Mouse (Mus musculus) kidney, postnatal 10 days (tissue): Measurements from ENCODE around the gene Tmem143.
"Not testable (repeated sequence)": the region's sequence is repeated elsewhere in the genome, so short reads cannot be mapped to it uniquely, and the experiment has no call there.

ENCODE experiments used
- DNase-seq: peaks from one replicate; pipeline ENCODE4 v3.0.0; 2021; ENCODE audit warnings: mixed read lengths

Gene Tmem143

DNA sequence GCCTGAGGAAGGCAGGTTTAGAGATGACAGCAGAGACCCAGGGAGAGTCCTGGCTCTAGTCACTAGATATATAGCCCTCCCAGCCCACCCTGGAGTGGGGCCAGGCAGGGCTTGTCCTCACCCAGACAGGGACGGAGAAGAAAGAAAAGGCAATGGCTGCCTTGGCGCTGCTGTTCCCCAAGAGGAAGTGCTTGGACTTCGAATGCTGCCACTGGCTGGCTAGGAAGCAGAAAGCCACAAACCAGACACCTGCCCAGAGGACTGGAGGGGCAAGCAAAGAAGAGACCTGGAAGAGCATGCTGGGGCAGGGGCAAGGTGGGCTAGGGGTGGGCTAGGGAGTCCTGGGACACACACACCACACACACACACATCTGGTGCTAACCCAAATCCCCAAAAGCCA is 9.5 kb upstream of the Tmem143 start:
- no peak for DNase-seq

DNA sequence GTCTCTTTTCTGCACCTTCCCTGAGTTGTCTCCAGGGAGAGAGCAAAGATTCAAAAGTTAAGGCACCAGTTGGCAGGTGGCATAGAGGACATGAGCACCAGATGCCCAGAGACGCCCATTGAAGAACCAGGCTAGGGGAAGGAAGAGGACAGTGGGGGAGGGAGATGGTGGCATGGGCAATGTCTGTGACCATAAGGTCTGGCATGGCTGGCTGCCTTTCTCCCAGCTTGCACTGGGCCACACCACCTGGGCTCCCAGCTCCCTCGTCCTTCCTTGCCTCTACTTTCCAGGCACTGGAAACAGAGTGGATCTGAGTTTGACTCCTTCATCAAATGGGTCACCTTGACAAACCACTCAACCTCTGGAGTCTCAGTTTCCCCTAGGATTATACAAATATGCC is 4.1 kb upstream of the Tmem143 start:
- no peak for DNase-seq

DNA sequence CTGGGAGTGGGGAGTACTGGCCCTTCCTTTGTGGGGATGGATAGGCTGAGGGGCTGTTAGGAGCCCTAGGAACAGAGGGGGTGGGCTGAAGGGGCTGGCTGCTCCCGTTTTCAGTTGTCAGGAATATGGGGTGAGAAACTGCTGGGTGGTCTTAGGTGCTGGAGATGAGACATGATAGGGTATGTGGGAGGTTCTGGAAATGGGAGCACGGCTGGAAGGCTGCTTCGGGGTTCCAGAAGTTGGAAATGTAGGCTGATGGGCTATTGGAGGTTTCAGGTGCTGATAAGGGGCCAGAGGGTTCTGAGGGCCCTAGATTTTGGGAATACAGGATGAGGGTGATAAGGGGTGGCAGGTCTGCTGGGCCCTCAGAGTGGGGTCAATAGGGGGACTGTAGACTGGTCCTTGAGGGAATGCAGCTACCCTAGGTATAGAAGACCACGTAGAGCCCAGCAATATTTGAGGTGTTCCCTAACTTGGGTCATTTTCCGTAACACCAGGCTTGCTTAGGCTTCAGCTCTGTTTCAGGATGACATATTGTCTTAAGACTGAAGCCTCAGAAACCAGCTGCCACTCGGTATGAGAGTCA is 717 bp upstream of the Tmem143 start:
- DNase-seq = no peak

DNA sequence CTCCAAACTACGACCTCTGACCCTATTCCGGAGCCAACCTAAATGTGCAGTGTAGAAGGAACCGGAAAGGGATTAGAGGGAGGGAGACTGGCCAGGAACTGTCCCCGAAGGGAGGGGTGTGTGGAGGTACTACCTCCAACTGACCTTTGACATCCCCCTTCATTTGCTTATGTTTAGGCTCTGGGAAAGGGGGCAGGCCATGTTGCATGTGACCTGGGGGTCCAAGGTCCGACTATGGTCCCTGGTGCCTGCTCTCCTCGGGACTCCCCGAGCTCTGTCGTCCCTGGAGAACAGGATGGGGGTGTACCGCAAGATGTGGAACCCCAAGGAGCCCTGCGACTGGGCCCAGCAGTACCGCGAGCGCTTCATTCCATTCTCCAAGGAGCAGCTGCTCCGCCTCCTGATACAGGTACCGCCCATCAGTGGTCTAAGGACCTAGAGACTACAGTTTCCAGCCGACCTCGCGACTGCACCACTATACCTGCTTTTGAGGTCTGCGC is 567 bp downstream of the Tmem143 start:
- peak; percentile 77 for DNase-seq

DNA sequence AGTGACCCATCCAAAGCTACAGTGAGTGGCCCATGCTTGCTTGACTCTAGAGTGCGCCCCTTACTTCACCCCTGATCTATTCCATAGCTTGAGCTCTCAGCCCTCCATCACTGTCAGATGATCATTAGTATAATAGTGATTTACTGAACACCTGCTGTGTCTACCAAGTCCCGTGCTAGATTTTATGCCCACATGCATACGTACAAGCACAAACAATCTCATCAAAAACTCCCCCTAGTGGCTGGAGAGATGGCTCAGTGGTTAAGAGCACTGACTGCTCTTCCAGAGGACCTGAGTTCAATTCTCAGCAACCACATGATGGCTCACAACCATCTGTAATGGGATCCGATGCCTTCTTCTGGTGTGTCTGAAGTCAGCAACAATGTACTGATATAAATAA is 1.4 kb downstream of the Tmem143 start:
- DNase-seq = not testable (repeated sequence)

DNA sequence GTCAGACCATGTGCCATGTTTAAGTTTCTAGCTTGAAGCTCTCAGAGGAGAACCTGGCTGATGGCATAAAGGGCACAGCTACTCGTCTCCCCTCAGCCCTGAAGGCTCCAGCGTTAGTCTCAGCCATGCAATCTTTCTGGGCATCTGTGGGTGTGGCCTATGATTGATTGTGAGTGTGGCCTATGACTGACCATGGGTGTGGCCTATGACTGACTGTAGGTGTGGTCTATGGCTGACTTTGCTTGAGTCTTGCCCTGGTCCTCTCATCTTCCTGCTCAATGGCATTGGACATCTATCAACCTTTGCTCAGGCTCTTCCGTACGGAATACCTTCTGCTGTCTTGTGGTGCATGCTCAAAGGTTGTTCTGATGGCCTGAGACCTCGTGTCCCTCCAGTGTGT is 4.8 kb downstream of the Tmem143 start:
- peak; percentile 42 for DNase-seq

DNA sequence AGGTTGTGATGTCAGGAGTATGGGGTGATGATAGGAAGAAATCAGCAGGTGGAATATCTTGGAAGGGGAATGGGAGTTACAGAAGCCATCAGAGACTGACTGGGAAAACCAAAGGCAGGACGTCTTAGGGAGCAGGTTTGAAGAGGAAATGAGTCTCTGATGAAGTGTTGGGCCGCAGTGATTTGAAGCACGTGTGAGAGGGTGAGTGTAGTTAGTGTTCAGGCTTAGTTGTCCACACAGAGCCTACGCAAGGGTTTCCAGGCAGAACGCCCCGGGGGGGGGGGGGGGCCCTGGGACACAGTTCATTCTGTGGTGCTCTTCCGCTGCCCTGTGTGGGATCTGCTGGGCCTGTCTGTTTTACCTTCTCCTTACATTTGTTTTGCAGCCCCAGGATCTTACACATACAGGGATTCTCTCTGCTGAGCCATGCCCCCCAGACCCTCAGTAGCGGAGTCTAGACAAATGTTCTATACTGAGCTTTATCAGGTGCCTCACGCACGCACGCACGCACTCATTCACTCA is 5.8 kb downstream of the Tmem143 start:
- no peak for DNase-seq

DNA sequence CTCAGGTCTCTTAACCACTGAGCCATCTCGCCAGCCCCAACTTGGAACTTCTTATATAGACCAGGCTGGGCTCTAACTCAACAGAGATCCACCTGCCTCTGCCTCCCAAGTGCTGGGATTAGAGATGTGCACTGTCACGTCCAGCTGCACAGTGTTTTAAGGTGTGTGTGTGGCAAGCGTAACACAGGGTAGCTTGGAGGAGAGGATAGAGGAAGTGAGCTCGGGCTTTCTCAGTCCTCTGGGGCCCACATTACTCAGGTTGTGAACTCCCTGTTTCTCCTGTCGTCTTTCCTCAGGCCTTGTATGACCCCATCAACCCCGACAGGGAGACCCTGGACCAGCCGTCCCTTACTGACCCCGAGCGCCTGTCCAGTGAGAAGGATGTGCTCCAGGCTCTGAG is 9.9 kb downstream of the Tmem143 start:
- DNase-seq = no peak

DNA sequence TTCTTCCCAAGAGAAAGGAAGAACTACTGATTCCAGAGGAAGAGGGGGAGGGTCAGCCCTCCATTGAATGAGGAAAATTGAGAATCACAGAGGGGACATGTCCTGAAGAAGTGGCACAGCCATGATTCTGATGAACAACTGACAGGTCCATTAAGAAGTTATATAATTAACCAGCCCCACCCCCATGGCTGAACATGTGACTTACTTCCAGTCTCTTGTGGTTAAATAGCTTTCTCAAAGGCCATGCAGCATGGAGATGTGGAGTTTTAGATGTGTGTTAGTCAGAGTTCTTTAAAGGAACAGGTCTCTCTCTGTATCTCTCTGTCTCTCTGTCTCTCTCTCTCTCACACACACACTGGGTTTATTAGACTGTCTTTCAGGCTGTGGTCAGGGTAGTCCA is 11.6 kb downstream of the Tmem143 start:
- no peak for DNase-seq

DNA sequence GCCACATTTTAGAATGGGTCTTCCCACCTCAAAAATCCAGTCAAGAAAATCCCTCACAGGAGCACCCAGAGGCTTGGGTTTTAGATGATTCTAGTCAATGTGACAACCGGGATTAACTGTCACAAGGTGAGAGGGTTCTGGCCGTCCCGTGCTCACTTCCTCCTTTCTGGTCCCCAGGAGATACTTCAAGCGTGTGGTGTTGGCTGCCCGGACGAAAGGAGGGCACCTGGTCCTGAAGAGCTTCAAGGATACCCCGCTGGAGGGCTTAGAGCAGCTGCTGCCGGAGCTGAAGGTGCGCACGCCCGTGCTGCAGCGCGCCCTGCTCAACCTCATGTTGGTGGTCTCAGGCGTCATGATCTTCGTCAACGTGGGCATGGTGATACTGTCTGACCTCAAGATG is 12.4 kb downstream of the Tmem143 start:
- DNase-seq = no peak

DNA sequence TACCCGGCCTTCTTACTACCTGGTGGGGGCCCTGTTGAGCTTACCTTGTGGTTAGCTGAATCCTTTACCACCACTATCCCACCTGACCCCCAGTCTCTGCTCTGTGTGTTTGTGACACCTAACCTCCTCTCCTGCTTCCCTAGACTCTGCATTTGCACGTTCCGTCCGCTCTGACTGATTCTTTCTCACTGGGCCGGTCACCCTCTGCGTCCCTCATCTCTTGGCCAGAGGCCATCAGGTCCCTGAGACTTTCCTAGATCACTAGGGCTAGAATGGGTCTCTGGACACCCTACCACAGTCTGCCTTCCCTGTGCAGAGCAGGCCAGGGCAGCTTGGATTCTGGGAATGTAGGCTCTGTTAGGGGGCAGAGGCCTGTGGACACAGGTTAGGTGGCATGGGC is 17.3 kb downstream of the Tmem143 start:
- no peak for DNase-seq

DNA sequence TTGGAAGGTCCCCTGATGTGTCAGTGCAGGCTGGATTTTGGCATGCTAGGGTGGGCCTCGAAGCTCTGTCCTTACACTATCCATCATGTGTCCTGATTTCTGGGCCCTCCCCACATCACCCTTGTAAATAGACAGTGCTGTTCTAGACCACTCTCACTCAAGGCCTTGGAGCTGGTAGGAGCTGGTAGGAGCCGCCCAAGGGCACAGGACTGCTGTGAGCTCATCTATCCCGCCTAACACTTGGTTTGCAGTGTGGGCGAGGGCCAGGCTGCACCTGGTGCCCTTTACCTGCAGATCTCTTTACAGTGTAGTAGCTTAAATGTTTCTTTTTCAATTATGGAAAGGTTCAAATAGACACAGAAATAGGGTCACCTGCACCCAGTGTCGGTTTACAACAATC is 18.3 kb downstream of the Tmem143 start:
- DNase-seq = no peak

DNA sequence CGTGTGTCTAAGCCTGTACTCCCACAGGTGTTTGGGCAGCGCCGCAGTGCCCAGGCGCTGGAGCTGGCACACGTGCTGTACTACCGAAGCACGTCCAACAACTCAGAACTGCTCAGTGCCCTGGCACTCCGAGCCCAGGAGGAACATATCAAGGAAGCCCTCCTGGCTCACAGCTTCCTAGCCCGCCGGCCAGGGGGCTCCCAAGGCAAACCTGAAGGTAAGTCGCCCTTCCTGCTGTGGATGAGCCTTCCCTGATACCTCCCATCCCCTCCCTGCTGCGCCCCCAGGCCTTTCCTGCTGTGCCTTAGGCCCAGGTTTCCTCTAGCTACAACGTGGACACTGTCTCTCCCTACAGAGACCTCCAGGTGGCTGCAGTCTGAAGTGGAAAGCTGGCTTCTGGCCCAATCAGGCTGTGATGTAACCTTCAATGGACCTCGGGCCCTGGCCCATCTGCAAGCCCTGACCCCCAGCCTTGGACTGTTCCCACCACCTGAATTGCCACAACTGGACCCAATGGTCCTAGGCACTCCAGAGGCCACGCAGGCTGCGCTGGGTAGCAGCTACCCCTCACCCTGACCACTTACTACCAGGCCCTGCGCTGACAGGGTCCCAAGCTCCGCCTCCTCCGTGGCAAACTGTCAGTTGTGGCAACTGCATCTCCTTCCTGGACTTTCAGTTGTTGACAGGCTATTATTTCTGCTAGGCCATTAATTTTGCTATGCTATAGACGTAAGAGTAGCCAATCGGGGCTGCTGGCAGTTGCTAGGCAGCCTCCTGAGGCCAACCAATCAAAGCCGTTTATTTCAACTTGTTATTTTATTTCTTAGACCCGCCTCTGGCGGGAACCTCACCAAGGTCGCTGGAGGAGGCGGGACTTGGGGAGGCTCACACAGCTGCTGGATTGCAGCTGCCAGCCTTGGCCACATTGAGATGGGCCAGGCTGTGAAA is 19.6 kb downstream of the Tmem143 start:
- peak; percentile 89 for DNase-seq

DNA sequence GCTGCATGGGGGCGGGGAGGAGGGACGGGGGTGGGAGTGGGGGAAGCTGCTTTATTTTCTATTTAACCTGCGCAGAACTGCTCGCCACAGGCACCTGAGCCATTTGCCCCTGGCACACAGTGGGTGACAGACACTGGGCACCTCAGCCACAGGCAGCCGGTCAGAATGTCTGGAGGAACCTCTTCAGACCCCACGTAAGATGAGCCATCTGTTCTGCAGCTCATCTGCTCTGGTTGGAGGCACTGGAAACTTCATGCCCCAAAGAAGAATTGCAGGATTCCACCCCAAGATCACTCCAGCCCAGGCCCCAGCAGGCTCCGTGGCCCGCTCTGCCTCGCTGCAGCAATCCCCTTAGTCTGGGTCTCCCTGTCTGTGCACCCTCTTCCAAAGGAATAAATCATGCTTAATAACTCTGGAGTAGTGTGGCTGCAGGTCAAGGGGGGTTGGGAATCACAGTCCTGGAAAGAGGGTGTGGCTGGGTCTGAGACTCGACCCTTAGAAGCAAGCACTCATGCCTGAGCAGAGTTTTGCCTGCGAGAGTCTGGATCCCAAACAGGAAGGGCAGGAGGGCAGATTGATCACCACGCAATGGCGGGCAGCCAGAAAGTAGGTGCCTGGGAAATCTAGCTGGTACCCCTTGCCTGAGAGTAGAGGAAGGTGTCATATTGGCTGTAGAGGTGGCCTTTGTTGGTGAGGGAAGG is 20.4 kb downstream of the Tmem143 start:
- peak; percentile 63 for DNase-seq

DNA sequence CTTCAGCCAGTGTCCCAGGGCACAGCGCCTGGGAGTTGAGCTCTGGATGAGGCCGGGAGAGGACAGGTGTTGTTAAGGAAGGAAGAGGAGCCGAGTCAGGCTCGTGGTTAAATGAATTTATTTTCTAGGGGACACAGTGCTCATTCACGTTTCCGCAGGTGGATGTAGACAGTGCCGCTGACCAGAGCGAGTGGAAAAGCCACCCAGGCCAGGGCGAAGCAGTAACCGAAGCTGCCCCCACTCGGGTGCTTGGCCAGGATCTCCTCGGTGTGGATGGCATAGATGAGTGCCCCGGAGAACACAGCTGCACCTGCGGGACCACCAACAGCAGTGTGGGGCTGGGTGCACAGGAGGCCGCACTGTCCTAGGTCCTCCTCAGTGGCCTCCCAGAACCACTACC is 21.2 kb downstream of the Tmem143 start:
- no peak for DNase-seq

DNA sequence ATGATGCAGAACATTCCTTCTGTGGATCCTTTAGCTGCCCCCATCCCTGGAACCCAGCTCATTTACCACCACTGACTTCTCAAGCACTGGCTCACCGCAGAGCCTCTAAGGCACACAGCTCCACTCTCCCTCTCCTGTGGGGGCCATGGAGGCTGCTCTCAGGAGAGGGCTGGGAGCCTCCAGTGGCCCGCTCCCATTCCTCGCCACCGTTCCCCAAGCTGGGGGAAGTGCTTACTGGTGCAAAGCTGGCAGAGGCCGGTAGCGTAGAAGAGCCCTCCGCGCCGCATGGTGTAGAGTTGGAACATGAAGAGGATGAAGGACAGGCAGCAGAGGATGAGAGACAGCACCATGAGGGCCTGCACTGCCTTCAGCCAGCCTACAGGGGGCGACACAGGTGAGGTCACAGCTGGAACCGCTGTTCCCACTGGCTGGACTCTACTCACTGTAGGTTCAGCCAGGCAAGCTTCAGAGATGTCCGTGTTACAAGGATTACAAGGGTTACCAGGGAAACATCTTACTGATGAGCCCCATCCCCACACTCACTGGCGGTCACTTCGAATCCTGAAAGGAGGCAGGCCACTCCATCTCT is 22.4 kb downstream of the Tmem143 start:
- DNase-seq = peak; percentile 36

DNA sequence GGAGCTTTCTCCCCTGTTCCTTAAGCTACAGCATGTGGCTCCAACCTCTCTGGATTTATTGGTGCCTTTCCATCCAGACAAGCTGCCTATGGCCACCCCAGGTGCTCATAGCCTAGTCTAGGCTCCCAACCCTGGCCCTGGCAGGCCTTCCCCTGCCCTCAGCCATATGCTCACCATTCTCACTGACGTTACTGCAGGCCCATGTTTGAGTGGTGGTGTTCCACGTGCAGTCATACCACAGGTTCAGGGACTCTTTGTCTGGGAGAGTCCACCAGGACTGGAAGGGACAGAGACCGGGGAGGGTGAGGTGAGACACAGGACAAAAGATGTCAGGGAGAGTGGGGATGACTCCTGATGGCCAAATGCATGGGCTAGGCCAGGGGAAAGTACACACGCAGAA is 23.0 kb downstream of the Tmem143 start:
- no peak for DNase-seq

DNA sequence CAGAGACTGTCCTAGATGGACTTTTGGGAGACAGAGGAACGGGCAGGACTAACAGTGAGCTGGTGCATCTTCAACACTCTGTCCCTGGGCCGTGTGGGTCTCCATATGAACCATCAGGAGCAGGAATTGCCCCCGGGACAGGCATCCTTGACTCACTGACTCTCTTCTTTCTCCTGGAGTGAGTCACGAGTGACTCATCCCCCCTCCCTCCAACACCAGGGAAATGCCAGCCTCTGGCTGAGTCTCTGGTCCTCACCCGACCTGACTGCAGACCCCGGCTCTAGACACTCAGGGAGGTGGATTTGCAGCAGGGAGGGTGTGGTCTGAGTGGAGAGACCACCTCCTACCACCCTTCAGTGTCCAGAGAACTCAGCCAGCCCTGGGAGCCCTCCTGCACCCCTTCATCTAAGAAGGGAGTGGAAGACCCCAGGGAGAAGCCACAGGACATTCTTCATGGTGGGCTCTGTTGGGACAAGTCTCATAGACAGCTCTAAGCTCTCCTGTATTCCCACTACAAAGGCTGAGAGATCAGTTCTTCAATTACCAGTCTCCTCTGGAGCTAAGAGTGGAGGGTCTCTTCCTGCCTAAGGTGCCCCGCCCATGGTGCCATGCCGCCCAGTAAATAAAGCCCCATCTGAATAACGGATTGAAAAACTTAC is 24.0 kb downstream of the Tmem143 start:
- DNase-seq = peak; percentile 43

DNA sequence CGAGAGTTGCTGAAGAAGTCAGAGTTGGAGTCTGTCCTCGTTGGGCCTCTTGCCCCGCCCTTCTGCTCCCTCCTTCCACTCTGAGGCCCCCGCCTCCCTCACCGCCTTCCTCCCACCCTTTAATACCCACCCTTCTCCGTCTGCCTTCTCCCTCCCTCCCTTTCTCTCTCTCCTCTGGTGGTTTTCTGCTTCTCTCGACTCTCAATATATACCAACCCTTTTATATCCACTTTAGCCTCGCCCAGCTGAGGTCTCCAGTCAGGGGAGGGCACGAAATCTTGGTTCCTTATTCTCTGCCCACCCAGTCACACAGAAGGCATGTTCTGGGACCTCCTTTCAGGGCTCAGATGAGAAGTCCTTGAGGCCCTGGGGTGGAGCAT is 24.5 kb downstream of the Tmem143 start, which contains the start of gene Emp3:
Gene Emp3, minus strand, starts transcription at position 163 of the 380 bp plus-strand sequence.
- peak; percentile 80 for DNase-seq

DNA sequence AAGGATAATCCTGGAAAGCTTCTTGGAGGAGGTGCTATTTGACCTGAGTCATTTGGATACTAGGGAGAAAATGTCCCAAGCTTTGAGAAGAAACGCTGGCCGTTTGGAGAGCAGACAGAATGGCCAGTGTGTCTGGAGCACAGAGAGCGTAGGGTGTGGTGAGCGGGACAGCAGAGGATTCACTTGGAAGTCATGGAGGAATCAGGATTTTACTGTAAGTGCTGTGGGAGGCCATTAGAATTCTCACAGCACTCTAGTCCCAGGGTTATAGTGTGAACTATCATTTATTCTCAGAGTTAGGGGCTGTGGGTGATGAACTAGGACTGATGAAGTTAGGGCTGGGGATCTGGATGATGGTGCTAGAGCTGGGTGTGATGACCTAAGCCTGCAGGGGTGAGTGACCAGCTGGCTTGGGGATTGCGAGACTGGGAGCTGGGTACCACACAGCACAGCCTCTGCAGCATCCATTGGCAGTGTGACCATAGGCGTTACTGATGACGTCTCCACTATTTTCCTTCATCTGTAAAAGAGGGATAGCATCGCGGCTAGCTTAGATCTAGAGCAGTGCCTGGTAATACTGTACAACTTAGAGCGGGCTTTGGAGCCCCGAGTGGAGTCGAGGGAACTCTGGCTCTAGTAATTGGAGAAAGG is 25.3 kb downstream of the Tmem143 start:
- DNase-seq = no peak

DNA sequence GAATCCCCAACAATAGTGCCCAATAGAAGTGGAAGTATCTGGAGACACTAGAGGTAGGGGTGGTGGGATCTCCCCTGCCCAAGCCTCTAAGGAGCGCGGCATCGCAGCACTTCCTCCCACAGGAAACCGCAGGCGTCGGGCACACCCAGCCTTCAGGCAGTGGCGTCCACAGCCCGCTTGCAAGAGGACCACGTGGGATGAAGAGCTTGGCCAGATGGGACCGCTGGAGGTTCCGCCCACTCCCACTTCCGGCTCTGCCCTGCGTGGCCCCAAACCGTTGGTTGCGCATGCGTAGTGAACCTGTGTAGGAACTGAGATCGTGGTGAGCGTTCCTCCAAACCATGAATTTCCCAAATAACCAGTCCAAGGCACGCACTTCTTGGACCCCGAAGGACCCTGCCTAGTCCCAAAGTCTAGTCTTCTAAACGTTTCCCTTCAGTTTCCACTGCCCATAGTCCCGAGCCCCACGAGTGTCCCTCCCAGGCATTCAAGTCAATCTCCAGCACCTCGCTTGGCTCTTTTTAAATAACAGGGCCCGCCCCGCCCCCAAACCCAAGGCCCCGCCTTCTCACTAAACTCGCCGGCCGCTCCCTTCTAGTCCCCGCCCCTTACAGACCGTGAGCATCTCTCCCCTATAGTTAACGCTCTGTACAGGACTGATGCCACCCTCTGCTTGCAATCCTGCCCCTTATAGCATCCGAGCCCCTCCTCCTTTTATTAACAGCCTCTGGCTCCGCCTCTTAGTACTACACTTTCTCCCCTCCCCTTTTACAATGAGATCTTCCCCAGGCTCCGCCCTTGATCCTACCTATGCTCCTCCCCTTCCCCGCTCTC is 26.4 kb downstream of the Tmem143 start:
- peak; percentile 97 for DNase-seq
